Mouse (Mus musculus): ENCODE measurements around the gene Klhdc4.

Gene Klhdc4

GRCm38 (mm10) chr8:121758470-121758869 lies 70.9 kb downstream of the Klhdc4 start:
- in situ Hi-C loops (cut with MboI, MseI): loop anchor here (10.0 kb wide), 1 partner anchor 166 kb away; no protein-coding TSS in a partner anchor

- in situ Hi-C loops (cut with MboI, MseI): loop anchor here (10.0 kb wide), 1 partner anchor 173 kb away; no protein-coding TSS in a partner anchor
These were observed 78.0 kb downstream of the Klhdc4 start for GRCm38 (mm10) chr8:121751407-121751806.

- in situ Hi-C loops (cut with MboI, MseI): loop anchor here (10.0 kb wide), 1 partner anchor 174 kb away; no protein-coding TSS in a partner anchor
These were observed 78.9 kb downstream of the Klhdc4 start for GRCm38 (mm10) chr8:121750512-121750911.

GRCm38 (mm10) chr8:121749501-121749900 lies 79.9 kb downstream of the Klhdc4 start:
- in situ Hi-C loops (cut with MboI, MseI): no loop called here
